Mouse (Mus musculus) CH12.LX (cell line): ENCODE results near the gene Gm14410.
"Not testable (repeated sequence)": the region's sequence is repeated elsewhere in the genome, so short reads cannot be mapped to it uniquely, and the experiment has no call there.

ENCODE experiments used
- CTCF ChIP-seq, 2 experiments: IDR thresholded peaks in 1 of 2; conservative IDR thresholded peaks in 1 of 2; 2 replicates each; pipeline ENCODE4 v1.5.1; 2011 to 2012; ENCODE audit warnings: low read depth in 2 of 2, low read length in 2 of 2, improper control_type of control experiment in 1 of 2, inconsistent platforms in 1 of 2, mild to moderate bottlenecking in 1 of 2, moderate library complexity in 1 of 2
- EP300 ChIP-seq: IDR thresholded peaks from 2 replicates; pipeline ENCODE4 v1.6.1; 2011; ENCODE audit warnings: low read length, improper control_type of control experiment
- KAT2A ChIP-seq: IDR thresholded peaks from 2 replicates; pipeline ENCODE4 v1.6.1; 2012; ENCODE audit warnings: low read length, improper control_type of control experiment, inconsistent platforms; ENCODE audit not compliant: insufficient replicate concordance
- PAX5 ChIP-seq: IDR thresholded peaks from 2 replicates; pipeline ENCODE4 v1.6.1; 2012; ENCODE audit warnings: low read length, inconsistent platforms, mixed read lengths
- POLR2A ChIP-seq: IDR thresholded peaks from 2 replicates; pipeline ENCODE4 v1.6.1; 2011; ENCODE audit warnings: low read depth, mild to moderate bottlenecking, improper control_type of control experiment, low read length
- POLR2AphosphoS2 ChIP-seq: IDR thresholded peaks from 2 replicates; pipeline ENCODE4 v1.6.1; 2011; ENCODE audit warnings: low read depth, low read length, improper control_type of control experiment
- ZC3H11A ChIP-seq: IDR thresholded peaks from 2 replicates; pipeline ENCODE4 v1.6.1; 2012; ENCODE audit warnings: low read depth, mild to moderate bottlenecking, inconsistent platforms, low read length, improper control_type of control experiment
- ZNF384 ChIP-seq: IDR thresholded peaks from 2 replicates; pipeline ENCODE4 v1.6.1; 2012; ENCODE audit warnings: low read depth, low read length, improper control_type of control experiment, inconsistent platforms

DNA sequence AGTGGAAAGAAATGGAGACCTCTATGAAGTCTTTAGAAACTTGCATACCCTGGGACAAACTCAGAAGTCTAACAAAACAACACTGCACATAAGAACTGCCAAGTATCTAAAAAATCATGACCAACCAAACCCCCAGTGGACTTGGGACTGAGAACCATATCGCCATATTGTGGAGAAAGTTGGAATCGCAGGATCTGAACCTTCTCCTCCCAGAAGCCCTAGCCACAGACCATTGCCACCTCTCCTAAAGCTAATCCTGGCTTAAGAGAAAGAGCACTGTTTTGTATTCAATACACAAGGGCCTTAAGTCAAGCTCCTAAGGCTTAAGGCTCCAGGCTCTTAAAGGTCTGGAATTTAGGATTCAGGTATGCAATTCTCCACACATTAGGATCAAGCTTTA lies 41.2 kb upstream of the Gm14410 start:
- TF ChIP-seq EP300; CTCF (conservative IDR thresholded peaks at IDR 0.05 in 1 of 2, IDR thresholded peaks at IDR 0.05 in 1 of 2; ENCODE audit: low read depth in 2 of 2, low read length in 2 of 2); PAX5; ZC3H11A; POLR2A; KAT2A; ZNF384; POLR2AphosphoS2: not testable (repeated sequence)
